Mouse (Mus musculus): ENCODE measurements around the gene Dmrt3. TPM values are rescaled to one million over a fixed set of nuclear protein-coding genes. Genes with fewer than 3 reads are reported as not detected.

Dmrt3 gene
- polyA plus RNA-seq, 1 experiment from 2014 or later: 0.80 TPM

DNA sequence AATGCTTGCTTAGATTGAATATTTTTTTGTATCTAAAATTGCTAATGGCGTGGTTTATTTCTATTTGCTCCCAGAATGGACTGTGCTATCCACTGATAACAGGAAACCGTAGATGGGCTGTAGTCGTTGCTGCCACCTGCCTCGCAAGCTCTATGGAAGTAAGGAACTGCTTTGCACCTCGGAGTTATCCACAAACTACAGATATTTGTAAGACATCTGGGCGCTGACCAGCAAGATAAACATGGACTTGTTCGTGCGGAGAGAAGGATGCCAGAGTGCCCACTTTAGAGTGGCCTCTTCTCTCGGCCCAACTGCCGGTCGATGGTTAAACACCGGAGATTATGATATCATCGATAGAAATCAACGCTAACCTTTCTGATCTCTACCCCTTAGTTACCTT lies 61.6 kb downstream of the Dmrt3 start:
- Histone ChIP-seq H3K9me3 (ENCODE audit: control insufficient read depth, low read length) (no peaks in the 10 kb centered on the region), H3K4me3 (replicated peaks; ENCODE audit: low read length) (peak overlapping the region; percentile 22), H3K27ac (no peak overlapping the region), H3K9ac (no peak overlapping the region), H3K4me2 (replicated peaks) (peak overlapping the region; percentile 54), H3K27me3 (ENCODE audit: control insufficient read depth, insufficient read depth, low read length) (peaks cover 97% of the 10 kb centered on the region), H3K36me3 (replicated peaks; ENCODE audit: control insufficient read depth, insufficient read depth) (no peaks in the 10 kb centered on the region), H3K4me1 (replicated peaks; ENCODE audit: control insufficient read depth, insufficient read depth, low read length) (peaks cover 12% of the 10 kb centered on the region)
- ATAC-seq (ENCODE audit: low FRiP score) (no peak), DNase-seq (ENCODE audit: low spot score) (peak; percentile 26)
- 1% methylated on average over 14 of the region's 14 CpGs for WGBS

DNA sequence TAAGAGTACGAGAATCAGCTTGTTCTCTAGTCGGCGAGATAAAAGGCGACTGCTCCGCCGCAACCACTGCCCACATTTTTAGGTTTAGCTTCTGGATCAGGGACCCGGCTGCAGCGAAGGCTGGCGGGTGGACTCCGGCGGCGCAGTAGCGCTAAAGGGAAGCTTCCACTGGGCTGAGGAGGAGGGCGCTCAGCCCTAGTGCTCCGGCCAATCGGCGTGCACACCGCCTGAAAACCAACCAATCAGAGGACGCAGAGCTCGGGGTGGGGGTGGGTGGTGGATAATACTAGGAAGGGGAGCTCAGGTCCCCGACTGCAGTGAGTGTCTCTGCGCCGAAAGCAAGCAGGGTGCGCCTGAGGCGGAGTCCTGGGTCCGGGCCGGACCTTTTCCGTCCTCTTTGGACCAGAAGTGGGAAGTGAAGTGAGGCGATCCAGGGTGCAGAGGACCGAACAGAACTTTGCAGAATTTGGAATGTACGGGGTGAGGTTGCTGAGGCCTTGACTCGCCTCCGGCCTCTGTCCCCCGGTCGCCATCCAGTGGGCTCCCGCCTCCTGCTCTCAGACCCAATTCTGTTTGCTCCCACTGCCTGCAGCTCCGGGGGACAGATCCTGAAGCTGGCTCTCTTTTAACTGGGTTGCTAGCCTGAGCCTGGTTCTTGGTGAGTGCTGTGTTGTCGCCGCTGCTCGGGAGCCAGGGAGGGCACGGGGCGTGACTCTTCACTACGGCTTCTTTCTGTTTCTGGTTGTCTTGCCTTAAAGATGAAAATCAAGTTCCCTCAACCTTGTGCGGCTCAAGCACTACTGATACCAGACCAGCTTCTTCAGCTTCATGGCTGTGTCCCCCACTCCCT lies 62.2 kb downstream of the Dmrt3 start, which contains the start of gene Dmrt2:
TSS of gene Dmrt2 (plus strand) at position 311 of the 850 bp plus-strand sequence.
- H3K4me3 ChIP-seq (replicated peaks; ENCODE audit: low read length): peak within 1 kb of the TSS; percentile 30
- H3K4me2 ChIP-seq (replicated peaks): peak within 1 kb of the TSS; percentile 54
- H3K27ac ChIP-seq: no peak within 1 kb of the TSS
- no peaks in the 10 kb centered on the region for H3K36me3 ChIP-seq (replicated peaks; ENCODE audit: control insufficient read depth, insufficient read depth)
- H3K27me3 ChIP-seq (ENCODE audit: control insufficient read depth, insufficient read depth, low read length): peaks cover 97% of the 10 kb centered on the region
- no peak within 1 kb of the TSS for H3K9ac ChIP-seq
- DNase-seq (ENCODE audit: low spot score) (peak; percentile 70), ATAC-seq (ENCODE audit: low FRiP score) (peak; percentile 94)
- H3K9me3 ChIP-seq (ENCODE audit: control insufficient read depth, low read length): no peaks in the 10 kb centered on the region
- WGBS: 1% methylated on average over 44 of the region's 44 CpGs
- peaks cover 12% of the 10 kb centered on the region for H3K4me1 ChIP-seq (replicated peaks; ENCODE audit: control insufficient read depth, insufficient read depth, low read length)

Other genes with a start within 250 kb of the Dmrt3 start
- not detected in 2 replicates for gene Dmrt1, start 104.7 kb upstream of the Dmrt3 start, polyA plus RNA-seq (2014; fragmentation: Nextera tagmentation; extraction: Ambion mirVana)
- gene Dmrt2, start 62.1 kb downstream of the Dmrt3 start, polyA plus RNA-seq (2014; fragmentation: Nextera tagmentation; extraction: Ambion mirVana): not detected in 2 replicates